Mouse (Mus musculus) stomach, postnatal 0 days (tissue): ENCODE measurements around the gene Ptpa.

Experiments
- CTCF ChIP-seq: IDR thresholded peaks from 2 replicates; pipeline ENCODE4 v1.5.1; 2016; ENCODE audit warnings: antibody characterized with exemption, low read depth, mild to moderate bottlenecking, moderate library complexity
- EP300 ChIP-seq: optimal IDR thresholded peaks from 2 replicates; pipeline ENCODE3; 2016; ENCODE audit warnings: antibody characterized with exemption

GRCm38 (mm10) chr2:30445312-30445711 lies 29.5 kb downstream of the Ptpa start:
- no peak for TF ChIP-seq CTCF
- no peak for TF ChIP-seq EP300
